Mouse (Mus musculus) kidney, postnatal 10 days (tissue): ENCODE results near the gene Thyn1.

ENCODE experiments used
- DNase-seq: peaks from one replicate; pipeline ENCODE4 v3.0.0; 2021; ENCODE audit warnings: mixed read lengths

Gene Thyn1

DNA sequence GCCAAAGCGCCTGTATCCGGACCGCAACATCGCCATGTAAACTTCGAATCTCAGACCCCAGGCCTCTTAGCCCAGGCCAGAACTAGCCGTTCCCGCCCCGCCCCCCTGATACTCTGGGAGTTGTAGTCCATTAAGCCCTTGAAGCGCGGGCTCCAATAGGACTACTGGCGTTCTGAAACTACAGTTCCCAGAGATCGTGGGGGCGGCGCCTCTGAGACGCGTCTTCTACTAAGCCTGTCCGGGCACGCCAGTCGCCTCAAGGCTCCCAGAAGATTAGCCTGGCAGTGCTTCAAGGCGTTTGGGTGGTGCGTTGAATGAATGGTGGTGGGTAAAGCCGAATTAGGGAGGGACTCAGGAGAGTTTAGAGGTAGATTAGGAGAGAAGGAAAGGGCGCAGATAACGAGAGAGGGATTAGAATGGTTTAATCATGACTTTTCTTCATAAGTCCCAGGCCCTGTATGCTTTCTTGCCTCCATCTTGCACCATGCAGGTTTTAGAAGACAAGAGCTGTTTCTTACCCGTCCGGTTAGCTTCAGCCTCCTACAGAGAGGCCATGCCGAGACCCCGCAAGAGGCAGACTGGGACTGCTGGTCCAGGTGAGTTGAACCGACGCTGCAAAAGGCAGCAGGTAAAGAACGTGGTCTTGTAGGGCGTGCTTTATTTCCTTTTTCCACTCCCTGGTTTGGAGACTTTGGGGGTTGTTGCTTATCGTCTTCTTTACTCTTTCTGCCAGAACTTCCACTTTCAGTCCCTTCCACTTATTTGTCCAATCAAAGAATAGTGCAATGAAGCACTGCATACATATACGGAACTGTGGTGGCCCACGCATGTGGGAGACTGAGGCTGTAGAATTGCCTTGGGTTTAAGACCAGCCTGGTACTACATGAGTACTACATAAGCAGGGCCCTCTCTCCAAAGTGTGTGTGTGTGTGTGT, at the start of gene Thyn1, which contains the start of gene Acad8:
TSS of gene Thyn1 (plus strand) at position 250 of the 935 bp plus-strand sequence.
TSS of gene Acad8 (minus strand) at position 106 of the 935 bp plus-strand sequence.
- DNase-seq: peak; percentile 98

DNA sequence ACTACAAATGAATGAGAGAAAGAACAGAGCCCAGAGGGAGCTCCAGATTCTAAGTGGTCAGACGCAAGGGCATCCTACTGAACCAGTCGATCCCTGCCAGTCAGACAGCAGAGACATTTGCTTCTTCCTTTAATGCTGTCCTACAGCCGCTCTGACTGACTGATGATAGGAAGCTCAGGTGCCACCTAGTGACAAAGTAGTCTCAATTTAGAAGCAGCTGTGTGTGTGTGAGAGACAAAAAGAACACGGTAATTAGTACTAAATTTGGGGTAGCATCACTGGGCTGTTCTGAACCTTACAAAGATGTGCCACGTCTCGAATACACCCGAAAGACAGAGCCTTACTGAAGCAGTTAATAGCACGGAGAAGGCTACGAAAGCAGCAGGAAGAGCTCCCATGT, 21.8 kb upstream of the Thyn1 start:
- no peak for DNase-seq

DNA sequence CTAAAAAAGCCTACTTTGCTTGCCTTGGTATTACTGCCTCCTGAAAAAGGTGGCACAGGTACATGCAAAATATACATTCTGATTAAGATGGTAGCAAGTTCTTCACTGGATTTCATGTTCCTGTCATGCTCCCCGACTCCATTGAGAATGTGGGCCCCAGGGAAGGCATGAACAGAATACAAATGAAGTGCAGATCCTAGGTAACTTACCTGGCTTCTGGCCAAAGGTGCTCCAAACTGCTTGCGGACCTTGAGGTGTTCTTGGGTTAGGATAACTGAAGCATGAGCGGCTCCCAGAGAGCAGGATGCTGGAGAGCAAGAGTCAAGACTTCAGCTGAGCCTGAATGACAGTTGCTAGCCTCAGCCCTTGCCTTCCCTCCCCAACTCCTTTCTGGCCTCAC, 20.7 kb upstream of the Thyn1 start:
- DNase-seq: peak; percentile 19

DNA sequence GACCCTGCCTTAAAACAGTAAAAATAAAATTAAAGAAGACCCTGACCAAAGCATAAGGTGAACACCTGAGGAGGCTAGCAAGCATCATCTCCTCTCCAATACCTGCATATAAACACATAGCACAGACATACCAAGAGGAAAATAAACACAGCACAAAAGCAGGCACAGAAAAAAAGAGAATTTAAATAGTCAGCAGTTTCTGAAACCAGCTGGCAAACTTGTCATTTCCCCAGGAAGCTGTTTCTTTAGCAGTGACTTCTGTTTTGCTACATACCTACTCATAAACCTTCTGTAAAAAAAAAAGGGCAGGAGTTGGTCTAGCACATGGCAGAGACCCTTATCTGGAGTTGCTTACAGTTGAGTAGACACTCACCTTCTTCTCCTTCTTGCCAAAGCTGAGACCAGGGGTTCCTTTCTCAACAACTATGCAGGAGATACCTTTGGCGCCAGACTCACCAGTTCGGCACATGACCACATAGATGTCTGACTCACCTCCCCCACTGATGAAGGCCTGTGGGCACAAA, 14.4 kb upstream of the Thyn1 start:
- no peak for DNase-seq

DNA sequence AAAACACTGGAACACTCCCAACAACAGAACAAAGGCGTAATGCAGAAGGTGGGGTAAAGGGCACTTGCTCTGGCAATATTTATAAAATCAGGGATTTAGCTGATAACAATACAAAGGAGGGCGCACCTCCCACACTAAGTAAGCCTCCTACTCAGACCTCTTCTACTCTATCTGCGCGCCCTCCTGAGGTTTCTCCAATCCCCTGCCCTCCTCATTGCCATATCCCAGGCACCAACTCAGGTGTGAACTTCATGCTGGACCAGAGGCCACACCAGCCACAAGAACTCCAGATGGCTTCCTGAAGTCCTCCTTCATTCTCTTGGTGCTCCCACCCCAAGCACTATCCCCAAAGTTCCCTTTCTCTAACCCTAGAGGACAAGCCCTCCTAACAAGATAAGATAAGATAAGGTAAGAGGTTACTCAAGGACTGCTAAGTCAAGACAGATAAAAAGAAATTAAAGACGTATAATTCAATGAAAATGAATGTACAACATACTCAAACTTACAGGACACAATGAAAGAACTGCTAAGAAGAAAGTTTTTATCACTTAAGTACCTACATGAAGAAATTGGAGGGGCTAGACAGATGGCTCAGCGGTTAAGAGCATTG, 13.7 kb upstream of the Thyn1 start:
- DNase-seq: no peak

DNA sequence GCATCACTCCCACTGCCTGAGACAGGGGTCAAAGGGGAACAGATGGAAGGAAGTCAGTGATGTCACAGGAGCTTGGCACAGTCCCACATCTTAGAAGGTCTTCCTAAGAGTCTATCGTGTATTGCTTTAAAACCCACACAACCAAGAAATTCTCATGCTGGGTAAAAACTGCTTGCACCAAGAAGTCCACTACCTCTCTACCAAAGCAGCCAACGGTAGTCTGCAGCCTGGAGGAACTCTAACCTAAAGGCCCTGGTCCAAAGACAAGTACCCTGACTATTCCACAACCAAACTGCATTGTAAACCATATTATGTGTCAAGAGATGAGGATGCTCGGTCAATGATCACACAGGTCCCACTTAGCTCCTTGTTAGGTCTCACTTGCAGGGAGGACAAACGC, 9.3 kb upstream of the Thyn1 start:
- DNase-seq: no peak

DNA sequence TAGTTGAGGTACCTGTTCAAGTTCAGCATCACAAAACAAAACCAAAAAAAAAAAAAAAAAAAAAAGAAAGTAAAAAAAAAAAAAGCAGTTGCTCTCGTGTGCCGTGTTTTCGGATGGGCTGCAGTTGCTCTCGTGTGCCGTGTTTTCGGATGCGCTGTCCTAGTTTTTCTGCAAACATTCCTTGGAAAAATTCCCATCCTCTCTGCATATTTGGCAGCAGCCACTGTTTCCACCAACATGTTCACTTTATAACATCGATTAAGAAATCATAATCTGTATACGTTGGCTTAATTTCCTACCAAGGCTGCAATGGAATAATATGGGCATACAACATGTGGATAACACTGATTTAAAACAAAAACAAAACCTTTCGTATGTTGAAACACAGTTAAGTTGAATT, 6.4 kb upstream of the Thyn1 start:
- no peak for DNase-seq

DNA sequence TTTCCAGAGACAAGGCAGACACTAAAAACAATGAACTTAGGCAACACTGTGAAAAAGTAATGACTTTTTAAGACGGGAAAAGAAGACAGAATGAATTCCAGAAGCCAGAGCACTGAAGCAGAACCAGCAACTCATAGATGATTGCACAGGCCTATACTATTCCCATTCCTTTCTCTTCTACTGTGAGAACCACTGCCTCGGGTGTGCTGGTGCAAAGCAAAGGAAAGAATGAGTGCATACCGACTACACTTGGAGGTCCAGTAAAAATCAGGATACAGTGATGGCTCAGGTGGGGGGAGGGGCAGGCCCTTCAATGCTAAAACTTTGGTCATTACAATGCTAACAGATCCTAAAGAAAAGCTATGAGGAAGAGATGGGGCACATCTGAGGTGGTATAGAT, 5.6 kb upstream of the Thyn1 start:
- DNase-seq: no peak

DNA sequence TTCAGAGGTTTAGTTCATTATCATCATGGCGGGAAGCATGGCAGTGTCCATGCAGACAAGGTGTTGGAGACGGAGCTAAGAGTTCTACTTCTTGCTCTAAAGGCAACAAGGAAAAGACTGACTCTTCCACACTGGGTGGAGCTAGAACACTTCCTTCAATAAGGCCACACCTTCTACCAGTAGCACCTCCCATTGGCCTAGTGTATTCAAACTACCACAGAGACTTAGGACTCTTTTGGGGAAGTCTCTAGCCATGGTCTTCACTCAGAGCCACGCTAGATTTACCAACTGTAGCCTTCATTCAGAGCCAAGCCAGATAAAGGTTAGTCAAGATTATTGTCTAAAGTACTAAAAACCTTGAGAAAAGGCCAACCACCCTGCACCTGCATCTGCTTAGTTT, 2.4 kb upstream of the Thyn1 start:
- no peak for DNase-seq

DNA sequence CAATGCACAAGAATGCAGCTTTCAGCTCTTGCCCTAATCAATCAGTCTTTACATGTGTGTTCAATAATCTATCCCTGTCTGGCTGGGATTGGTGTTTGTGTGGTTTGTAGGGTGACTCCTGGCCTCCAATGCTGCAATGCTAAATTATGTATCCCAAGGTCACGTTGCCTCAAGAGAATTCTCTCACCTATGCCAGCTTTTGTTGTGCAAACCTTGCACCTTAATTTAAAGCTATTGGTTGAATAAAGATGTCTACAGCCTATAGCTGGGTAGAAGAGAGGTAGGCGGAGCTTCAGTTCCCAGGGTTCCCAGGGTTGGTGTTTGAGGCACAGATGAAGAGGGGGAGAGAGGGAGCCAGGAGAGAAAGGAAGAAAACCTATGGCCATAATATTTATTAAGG, 2.0 kb upstream of the Thyn1 start:
- no peak for DNase-seq

DNA sequence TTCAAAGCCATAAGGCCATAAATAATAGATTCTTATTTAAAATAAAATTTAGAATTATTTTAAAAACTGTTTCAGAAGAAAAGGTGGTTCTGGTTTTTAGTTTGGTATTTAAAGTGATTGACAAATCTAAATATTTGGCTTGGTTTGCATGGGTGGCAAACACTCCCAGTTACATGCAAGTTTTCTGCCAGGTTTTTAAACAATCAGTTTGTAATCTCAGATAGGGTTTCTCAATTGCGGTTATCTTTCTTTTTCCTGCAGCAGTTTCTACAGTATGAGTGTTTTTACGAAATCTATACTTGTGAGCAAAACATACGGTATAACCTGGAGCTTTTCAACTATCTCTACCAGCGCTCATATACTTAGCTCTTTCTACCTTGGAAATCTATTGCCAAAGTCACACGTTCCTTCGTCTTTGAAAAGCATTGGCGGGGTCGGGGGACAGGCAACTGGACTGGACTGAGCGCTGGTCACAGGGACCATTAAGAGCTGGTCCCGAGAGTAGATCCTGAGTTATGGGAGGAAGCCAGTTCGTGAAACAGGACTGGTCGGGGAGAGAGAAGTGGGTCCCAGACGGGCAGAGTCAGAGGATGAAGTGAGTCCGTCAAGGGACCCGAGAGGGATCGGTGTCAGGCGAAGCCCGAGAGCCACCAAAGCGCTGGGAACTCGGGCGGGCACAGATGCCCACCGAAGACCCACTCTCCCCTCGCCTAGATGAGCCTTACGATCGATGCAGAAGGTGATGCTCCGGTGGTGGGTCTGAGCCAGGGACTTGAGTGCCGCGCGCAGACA, 645 bp upstream of the Thyn1 start:
- DNase-seq: no peak

DNA sequence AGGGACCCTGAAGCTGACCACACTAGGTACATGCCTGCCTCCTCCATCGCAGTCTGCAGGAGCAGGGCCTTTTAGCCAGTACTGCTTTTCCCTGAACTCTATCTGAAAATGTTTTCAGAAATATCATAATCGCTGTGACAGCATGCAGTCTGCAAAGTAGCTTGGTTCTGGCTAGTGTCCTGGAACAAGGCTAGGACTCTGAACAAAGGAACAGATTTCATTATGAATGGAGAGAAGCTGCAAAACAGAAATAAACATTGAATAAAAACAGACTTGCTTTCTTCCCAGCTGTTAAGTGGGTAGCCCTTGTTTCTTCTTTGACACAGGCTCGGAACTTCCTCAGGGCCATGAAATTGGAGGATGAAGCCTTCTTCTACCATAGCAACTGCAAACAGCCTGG, 5.7 kb downstream of the Thyn1 start:
- DNase-seq: no peak

DNA sequence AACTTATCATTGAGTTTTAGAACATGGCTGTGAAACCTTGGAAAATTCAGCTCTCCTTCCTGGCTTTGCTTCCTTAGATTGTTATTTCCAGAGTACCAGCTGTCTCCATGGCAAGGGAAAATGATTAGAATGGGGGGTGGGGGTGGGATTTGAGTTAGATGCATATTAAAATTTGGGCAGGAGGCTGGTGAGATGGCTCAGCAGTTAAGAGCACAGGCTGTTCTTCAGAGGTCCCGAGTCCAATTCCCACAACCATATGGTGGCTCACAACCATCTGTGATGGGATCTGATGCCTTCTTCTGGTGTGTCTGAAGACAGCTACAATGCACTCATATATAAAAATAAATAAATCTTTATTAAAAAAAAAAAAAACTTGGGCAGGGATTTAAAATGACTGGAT, 6.4 kb downstream of the Thyn1 start:
- DNase-seq: no peak

DNA sequence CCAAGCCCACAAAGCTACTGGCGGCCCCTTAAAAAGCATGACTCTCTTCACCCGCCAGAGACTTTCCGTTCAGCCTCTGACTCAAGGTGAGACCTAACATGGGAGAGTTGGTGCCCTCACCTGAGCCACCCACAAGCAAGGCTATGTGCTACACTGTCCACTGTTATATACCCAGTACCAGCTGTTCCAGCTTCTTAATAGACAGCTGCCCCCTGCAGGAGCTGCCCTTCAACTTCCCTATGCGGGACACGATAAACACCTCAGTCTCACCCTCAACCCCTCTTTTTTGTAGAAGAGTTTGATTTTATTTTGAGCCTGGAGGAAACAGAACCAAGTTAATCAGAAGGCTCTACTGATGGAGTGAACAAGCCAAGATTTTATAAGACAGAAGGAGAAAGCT, 7.4 kb downstream of the Thyn1 start:
- no peak for DNase-seq

DNA sequence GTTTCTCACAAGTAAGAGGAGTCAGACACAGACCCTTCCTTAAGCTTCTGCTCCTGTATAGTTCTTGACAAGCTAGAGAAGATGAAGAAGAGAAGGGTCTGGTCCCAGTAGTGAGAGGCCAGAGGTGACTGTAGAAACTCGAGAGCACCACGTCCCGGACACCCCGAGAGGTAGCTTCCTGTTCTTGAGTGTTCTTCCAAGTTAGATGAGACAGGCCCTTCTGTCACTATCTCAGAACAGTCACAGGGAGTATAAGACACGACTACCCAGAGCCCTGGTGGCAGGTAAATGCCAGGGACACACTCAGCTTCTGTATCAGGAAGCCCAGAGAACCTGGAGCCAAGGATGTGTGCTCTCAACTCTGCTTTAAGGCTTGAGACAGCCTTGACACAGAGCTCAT, 9.7 kb downstream of the Thyn1 start:
- DNase-seq: no peak

DNA sequence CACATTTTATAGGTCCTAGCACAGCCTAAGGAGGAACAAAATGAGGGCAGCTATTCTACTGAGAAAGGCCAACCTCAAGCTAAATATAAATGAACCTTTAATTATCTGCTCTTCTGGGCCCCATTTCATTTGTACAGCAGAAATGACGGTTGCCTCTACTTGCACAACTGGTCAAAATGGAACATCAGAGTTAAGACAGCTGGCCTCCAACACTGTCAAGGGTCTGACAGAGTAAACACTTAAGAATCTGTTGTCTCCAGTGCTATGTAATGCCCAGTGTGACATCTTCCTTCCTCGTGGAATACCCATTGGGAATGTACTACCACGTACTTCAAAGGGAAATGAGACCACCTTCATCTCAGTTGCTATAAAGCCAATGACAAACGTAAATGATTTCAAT, 12.1 kb downstream of the Thyn1 start:
- DNase-seq: no peak

DNA sequence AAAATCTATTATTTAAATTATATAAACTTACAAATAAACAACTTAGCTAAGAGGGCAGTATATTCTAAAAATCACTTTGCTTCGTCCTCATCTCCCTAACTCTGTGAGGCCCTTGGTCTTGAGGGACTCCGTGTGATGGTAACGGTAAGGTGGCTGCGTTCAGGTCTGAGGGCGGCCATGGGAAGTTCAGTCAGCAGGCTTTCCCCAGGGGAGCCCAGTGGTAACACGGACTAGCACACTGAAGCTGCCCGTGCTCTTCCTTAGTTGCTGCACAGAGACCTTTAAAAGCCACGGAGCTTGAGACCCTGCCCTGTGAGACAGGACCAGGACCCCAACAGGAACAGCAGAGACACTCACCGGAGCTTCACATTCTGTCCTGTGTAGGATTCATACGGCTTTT, 19.5 kb downstream of the Thyn1 start:
- DNase-seq: no peak

DNA sequence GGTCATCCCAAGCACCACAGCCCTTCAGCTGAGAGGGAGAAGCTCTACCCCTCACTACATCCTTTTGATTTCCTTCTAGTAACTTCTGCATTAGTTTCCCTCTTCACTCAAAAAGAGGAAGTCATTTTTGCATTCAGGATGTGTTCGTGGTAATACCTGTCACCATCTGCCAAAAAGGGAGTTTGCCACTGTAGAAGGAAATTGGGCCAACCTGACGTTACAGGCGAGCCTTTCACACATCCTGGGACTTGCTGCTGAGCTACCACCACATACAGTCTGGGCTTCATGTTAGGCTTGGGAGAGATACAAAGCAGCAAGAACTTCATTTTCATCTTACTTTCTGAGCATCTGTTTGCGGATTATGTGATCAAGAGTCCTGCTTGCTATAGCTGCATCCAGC, 24.2 kb downstream of the Thyn1 start:
- DNase-seq: no peak

DNA sequence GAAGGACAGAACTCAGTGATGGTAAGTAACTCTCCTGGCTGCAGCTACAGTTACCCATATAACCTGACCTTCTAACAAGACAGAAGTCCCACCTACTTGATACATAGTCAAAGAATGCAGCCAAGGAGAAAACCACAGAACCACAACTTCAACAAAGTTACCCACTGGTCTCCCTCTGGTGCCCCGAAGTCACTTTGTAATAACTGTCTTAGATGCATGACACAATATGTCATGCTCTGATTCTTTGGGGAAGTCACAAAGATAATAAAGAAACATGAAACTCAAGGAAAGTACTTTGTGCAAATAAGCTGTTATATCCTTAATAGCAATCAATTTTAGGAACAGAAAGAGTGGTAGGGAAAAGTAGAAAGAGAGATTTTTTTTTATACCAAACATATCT, 27.2 kb downstream of the Thyn1 start:
- no peak for DNase-seq

DNA sequence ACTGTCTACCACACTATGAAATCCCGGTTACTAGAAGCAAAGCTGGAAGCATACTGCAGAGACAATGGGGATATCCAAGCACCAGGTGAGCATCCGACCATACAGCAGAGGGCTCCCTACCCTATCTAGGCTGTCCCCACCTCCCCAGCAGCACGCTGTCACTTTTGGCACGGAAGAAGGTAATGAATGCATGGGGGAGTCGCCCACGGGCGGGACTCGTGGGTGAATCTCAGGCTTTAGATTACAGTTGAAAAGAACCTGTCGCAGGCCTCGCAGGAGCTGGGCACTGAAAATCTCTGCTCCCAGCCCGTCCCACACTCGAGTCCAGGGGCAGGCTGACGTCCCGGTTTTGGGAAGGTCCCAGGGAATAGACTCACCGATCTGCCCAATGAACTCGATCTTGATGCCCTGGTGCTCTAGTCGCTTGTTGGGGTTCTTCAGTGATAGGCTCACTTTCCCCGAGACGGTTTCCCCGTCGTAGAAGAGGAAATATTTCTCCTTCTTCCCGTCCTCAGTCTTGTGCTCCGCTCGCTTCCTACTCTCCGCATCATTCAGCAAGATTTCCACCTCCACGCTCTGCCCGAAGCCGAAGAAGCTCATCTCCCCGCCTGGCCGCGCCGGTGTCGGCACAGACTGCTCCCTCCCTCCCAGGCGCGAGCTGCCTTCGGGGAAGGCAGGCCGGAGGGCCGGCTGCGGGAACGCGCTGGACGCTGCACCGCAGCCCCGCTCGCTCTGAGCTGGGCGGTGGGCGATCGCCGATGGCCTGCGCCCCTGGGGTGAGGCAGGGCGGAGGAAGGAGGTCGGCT, 29.7 kb downstream of the Thyn1 start:
- DNase-seq: peak; percentile 49

DNA sequence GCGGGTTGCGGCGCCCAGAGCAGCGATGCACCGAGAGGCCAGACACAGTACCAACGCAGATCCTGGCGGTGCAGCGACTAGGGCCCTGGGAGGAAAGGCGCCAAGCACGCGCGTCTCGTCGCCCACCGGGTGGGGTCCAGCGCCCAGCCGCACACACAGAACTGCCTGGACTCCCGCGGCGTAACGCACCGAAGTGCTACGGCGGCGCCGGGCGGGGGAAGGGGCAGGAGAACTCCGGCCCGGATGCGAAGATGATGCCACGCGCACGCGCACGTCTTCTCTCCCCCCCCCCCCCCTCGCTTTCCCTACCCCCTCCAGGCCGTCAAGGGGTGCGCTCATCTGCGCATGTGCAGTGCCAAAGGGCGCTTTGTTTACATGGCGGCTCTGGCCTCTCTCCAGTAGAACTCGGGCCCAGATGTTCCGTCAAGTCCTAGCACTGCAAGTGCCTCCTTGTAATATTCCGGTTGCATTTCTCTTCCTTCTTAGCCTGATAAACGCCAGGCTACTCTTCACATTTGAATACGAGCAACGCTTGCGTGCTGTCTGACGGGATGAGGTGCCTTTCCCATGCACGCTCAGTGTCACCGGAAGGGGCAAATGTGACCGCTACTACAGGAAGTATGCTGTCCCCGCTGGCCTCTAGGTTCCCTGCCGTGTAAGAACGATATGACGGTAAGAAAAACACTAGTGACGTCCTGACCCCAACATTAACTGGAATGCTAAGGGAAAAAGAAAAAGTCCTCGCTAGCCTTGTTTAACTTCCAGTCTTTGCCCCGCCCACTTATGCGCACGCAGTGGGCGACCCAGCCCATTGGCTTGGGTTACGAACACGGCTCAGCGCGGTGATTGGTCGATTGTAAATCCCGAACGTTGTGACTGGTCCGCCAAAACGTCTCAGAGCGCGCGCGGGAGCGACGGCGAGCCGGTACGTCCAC, 30.6 kb downstream of the Thyn1 start, which contains the start of the genes Vps26b and Ncapd3:
TSS of gene Vps26b (minus strand) at position 238 of the 935 bp plus-strand sequence.
TSS of gene Ncapd3 (plus strand) at position 348 of the 935 bp plus-strand sequence.
- peak; percentile 99 for DNase-seq
